Mouse (Mus musculus) megakaryocyte-erythroid progenitor cell, adult 5-6 weeks (primary cell): ENCODE results near the gene Nt5dc1. TPM values are rescaled to one million over a fixed set of nuclear protein-coding genes. Genes with fewer than 3 reads are reported as not detected.
"Not testable (repeated sequence)": the region's sequence is repeated elsewhere in the genome, so short reads cannot be mapped to it uniquely, and the experiment has no call there.

Source experiments
- ATAC-seq: replicated peaks from 2 replicates; pipeline ENCODE4 v1.8.0; 2016; ENCODE audit warnings: mild to moderate bottlenecking, inconsistent platforms; ENCODE audit not compliant: severe bottlenecking, poor library complexity, low FRiP score, low TSS enrichment
- total RNA-seq, 2 experiments: library from RNA; stranded (forward) in 1 of 2; stranded (reverse) in 1 of 2; fragments of 200-1000, 215-1000 nt in 1 of 2; fragments of >200 nt in 1 of 2; fragmentation: Nextera tagmentation in 1 of 2; gene quantifications; 2 replicates each; pipeline ENCODE4 v1.2.3; 2014 to 2017

The Nt5dc1 gene
- total RNA-seq, 2 experiments from 2014 or later = 23.8 to 36.0 TPM

DNA sequence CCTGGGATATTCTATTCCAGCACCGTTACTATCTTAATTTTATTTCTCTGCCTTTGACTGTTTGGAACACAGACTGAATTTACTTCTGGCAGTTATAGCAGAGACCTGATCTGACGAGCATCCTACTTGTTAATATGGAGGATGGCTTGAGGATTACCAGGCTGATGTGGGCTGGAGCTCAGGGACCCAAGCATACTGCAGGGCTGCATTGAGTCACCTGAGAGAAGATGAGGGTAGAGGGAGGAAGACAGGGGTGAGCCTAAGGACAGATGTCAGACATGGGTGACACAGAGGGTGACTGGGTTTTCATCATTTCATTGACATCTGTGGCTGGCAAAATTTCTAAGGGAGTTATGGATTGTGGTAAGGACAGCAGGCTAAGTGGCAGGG, 101.1 kb downstream of the Nt5dc1 start:
- ATAC-seq = no peak

GRCm38 (mm10) chr10:34316571-34317216, 101.7 kb downstream of the Nt5dc1 start:
- ATAC-seq = no peak; the same call in 1 of the 2 replicates

GRCm38 (mm10) chr10:34312536-34312935, 105.8 kb downstream of the Nt5dc1 start:
- no peak for ATAC-seq

DNA sequence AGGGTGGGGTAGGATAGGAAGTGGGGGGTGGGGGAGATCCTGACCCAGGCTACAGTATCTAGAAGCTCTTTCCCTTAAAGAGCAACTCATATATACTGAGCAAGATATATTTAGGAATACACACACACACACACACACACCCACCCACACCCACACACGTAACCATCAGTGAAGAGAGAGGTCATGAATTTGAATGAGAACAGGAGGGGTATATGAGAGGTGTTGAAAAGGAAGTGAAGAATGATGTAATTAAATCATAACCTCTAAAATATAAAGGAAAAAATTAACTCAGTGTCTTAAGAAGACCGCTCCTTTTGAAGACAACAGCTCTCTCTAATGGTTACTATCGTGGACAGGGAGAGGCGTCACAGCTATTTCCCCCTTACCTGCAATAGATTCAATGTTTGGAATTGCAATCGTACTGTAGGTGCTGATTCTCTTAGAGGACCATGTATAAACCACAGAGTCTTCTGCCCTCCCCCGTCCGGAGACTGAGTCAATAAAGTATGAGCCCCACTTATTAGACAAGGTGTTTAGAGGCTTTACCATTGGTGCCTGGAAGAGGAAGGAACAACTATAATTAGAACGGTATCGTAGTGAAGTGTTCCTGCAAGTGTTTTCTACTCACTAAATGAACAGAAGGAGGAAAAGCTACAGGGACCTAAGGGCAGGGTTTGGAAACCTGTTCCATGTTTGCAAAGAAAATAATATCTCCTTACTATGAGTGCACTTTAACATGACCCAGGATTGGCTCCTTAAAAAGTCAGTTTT, 108.3 kb downstream of the Nt5dc1 start:
- no peak for ATAC-seq

DNA sequence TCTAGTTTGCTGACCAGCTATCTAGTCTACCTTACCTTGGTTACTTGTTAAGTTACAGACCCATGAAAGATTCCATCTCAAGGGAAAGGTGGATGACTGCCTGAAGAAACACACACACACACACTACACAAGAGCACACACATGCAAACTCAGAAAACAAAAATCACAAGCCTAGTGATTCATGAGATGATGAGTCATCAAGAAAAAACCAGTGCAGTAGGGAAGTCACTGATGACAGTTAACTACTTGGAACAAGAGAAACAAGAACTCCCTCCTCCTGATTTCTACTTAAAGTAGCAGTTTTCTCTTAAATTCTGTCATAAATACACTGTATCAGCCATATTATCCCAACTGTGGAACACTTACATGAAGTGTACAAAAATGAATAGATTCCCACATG, 111.3 kb downstream of the Nt5dc1 start:
- ATAC-seq = no peak

- ATAC-seq = no peak
These were observed 118.0 kb downstream of the Nt5dc1 start for GRCm38 (mm10) chr10:34300368-34300767.

DNA sequence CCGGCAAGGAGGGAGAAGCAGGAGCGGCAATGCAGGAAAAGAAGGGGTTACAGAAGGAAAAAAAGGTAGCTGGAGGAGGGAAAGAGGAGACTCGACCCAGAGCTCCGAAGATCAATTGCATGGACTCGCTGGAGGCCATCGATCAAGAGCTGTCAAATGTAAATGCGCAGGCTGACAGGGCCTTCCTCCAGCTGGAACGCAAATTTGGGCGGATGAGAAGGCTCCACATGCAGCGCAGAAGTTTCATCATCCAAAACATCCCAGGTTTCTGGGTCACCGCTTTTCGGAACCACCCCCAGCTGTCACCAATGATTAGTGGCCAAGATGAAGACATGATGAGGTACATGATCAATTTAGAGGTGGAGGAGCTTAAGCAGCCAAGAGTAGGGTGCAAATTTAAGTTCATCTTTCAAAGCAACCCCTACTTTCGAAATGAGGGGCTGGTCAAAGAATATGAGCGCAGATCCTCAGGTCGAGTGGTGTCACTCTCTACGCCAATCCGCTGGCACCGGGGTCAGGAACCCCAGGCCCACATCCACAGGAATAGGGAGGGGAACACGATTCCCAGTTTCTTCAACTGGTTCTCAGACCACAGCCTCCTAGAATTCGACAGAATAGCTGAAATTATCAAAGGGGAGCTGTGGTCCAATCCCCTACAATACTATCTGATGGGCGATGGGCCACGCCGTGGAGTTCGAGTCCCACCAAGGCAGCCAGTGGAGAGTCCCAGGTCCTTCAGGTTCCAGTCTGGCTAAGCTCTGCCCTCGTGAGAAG, 120.2 kb downstream of the Nt5dc1 start:
- no peak for ATAC-seq

GRCm38 (mm10) chr10:34297299-34297979, 120.9 kb downstream of the Nt5dc1 start, which contains the start of gene Tspyl4:
Gene Tspyl4 (plus strand): TSS chr10:34297442.
- peak; percentile 99 for ATAC-seq

DNA sequence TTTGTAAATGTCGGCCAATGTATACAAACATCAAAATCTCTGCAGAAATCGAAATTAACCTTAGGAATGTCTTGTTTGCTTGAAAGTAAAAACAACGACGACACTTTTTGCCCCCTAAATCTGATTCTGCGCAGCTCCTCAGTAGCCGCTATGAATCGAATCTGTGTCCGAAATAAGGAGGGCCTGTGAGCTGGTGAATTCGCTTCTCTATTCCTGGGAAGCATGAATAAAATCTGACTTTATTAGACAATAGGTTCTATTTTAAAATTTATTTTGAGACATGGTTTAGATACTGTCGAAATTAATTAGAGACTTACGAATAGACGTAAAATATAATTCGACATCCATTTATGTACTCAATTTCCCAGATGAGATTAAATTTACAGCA, 121.4 kb downstream of the Nt5dc1 start:
- ATAC-seq = no peak

GRCm38 (mm10) chr10:34282420-34283238, 135.7 kb downstream of the Nt5dc1 start:
- peak; percentile 40 for ATAC-seq

- peak; percentile 95 for ATAC-seq
These were observed 136.4 kb downstream of the Nt5dc1 start, which contains the start of gene Tspyl1 for GRCm38 (mm10) chr10:34281962-34282388. Gene Tspyl1 (plus strand): TSS chr10:34282190.

DNA sequence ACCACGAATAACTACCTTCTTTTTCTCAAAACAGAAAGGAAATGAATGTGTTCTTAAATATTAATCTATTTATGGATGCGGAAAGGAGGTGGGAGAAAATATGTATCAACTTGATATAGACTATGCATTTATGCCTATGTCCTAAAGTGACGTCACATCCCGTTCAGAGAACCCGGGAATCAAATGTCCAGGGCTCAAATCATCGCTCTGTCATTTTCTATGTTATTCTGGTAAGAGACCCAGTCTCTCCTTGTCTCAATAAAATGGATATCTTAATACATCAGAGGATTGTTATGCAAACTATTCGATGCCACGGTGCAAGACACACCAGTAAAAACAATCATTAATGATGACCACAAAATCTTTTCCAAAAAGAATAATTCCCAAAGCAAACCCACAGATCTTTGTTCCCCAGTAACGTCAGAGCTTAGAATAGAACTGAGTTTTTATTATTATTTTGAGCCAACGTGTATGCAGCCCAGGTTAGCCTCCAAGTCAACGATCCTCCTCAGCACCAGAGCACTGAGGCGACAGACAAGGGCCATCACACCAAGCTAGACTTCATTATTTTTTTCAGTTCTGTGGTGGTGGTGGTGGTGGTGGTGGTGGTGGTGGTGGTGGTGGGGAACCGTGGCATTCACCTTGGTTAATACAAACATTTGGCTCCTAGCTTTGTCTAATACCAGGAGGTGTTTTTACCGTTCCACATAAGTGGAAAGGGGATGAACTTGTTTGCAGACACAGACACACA, 137.0 kb downstream of the Nt5dc1 start:
- no peak for ATAC-seq

DNA sequence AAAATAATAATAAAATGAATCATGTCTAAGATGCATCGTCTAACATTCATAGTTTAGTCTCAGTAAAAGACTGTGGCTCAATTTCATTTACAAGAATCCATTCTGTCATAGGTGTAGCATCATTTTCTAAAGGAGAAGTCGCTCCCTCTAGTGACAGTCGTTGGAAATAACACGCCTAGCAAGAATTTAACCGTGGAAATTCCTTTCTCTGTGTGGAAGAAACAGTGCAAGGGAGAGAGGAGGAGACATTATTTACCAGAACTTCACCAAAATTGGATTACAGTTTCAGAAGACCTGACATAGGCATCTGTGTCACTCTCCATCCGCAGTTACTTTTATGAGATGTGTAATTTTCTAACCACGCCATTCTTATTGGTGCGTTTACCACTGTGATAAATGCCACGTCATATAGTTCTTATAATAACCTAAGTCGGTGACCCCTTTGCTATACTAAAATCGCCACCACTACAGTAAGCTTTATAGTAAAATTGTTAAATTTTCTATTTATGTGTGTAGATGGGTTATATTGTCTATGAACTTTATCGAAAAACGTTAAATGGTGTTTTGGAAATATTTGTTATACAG, 137.7 kb downstream of the Nt5dc1 start:
- ATAC-seq = peak; percentile 46; the same call in 1 of the 2 replicates

DNA sequence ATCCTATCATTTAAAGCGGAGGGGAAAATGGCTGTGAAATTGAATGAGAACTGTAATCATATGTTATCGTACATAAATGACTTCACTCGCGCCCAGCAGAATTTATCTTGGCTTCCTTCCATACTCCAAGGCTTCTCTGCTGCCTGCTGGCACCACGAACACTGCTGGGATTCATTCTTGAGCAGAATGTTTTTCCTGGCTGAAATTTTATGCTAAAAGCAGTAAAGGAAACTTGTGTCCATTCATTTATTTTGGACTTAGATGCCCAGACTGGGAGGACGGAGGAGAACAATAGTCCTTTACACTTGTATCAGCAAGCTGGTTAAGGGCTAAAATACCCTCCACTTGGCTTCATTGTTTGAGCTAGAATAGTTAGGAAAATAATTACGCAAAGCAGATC, 146.7 kb downstream of the Nt5dc1 start:
- ATAC-seq = no peak

GRCm38 (mm10) chr10:34267312-34268070, 150.9 kb downstream of the Nt5dc1 start:
- ATAC-seq = no peak

GRCm38 (mm10) chr10:34265106-34265505, 153.2 kb downstream of the Nt5dc1 start:
- no peak for ATAC-seq

DNA sequence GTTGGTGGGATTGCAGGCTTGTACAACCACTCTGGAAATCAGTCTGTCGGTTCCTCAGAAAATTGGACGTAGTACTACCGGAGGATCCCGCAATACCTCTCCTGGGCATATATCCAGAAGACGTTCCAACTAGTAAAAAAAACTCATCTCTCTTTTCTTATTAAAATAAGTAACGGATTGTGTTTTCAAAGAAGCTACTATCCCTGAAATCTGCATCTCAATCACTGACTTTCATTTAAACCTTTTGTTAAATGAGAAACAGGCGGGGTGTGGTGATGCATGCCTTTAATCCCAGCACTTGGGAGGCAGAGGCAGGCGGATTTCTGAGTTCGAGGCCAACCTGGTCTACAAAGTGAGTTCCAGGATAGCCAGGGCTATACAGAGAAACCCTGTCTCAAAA, 165.5 kb downstream of the Nt5dc1 start:
- not testable (repeated sequence) for ATAC-seq
